Mouse (Mus musculus) forebrain, embryonic 16.5 days (tissue): Measurements from ENCODE around the gene Leng8. TPM values are rescaled to one million over a fixed set of nuclear protein-coding genes. Genes with fewer than 3 reads are reported as not detected.
"Not testable (repeated sequence)": the region's sequence is repeated elsewhere in the genome, so short reads cannot be mapped to it uniquely, and the experiment has no call there.

ENCODE experiments used
- ATAC-seq: fragments of 200-750 bp; cut with Nextera tagmentation; 2 replicates; pipeline ENCODE4 v1.8.0; 2017; ENCODE audit warnings: mild to moderate bottlenecking, moderate library complexity
- H3K27ac ChIP-seq: fragments of 300-500 bp; sonication (generic); 2 replicates; pipeline ENCODE4 v1.5.1; 2014; ENCODE audit warnings: low read length, control low read depth
- H3K27me3 ChIP-seq: fragments of 300-500 bp; sonication (generic); replicated peaks from 2 replicates; pipeline ENCODE4 v1.6.1; 2014; ENCODE audit warnings: low read length; ENCODE audit not compliant: control insufficient read depth, insufficient read depth
- H3K36me3 ChIP-seq: fragments of 300-500 bp; sonication (generic); 2 replicates; pipeline ENCODE4 v1.6.1; 2014; ENCODE audit not compliant: control insufficient read depth, insufficient read depth
- H3K4me1 ChIP-seq: fragments of 300-500 bp; sonication (generic); replicated peaks from 2 replicates; pipeline ENCODE4 v1.6.1; 2014; ENCODE audit warnings: low read length; ENCODE audit not compliant: control insufficient read depth, insufficient read depth
- H3K4me2 ChIP-seq: fragments of 300-500 bp; sonication (generic); 2 replicates; pipeline ENCODE4 v1.6.1; 2014; ENCODE audit warnings: mild to moderate bottlenecking, low read length, control low read depth
- H3K4me3 ChIP-seq: fragments of 300-500 bp; sonication (generic); replicated peaks from 2 replicates; pipeline ENCODE4 v1.5.1; 2014; ENCODE audit warnings: mild to moderate bottlenecking, low read length, control low read depth
- H3K9ac ChIP-seq: fragments of 300-500 bp; sonication (generic); replicated peaks from 2 replicates; pipeline ENCODE4 v1.6.1; 2014; ENCODE audit warnings: low read depth, low read length, control low read depth
- H3K9me3 ChIP-seq: fragments of 300-500 bp; sonication (generic); 2 replicates; pipeline ENCODE4 v1.6.1; 2016; ENCODE audit warnings: low read length; ENCODE audit not compliant: control insufficient read depth
- WGBS: fragments of 180-500 bp; shearing (Covaris S2); extraction: QIAGEN DNeasy Blood & Tissue Kit; methylation state at CpG from one replicate; pipeline ENCODE4 v1.1.7; 2014; 5-methylcytosine and 5-hydroxymethylcytosine counted together
- polyA plus RNA-seq: library from polyadenylated mRNA; unstranded; fragments of >200 nt; fragmentation: Nextera tagmentation; extraction: Ambion mirVana; gene quantifications from 2 replicates; pipeline ENCODE4 v1.2.1, GENCODE M21; 2015

Leng8 gene
- polyA plus RNA-seq, 1 experiment from 2014 or later: 95.7 TPM

GRCm38 (mm10) chr7:4150059-4150541 is 13.3 kb downstream of the Leng8 start, which contains the start of gene Leng9:
TSS of gene Leng9 (minus strand) at chr7:4150374.
- Histone ChIP-seq H3K4me3 (peak within 1 kb of the TSS; percentile 74), H3K4me2 (peak within 1 kb of the TSS; percentile 75), H3K9me3 (no peaks in the 10 kb centered on the region), H3K27me3 (peaks cover 11% of the 10 kb centered on the region), H3K4me1 (peaks cover 22% of the 10 kb centered on the region), H3K36me3 (peaks cover 17% of the 10 kb centered on the region), H3K27ac (peak within 1 kb of the TSS; percentile 93), H3K9ac (peak within 1 kb of the TSS; percentile 89)
- peak; percentile 19 for ATAC-seq
- under 1% methylated on average over 14 of the region's 14 CpGs for WGBS

GRCm38 (mm10) chr7:4150811-4151221 is 14.0 kb downstream of the Leng8 start:
- Histone ChIP-seq H3K4me2 (peak overlapping the region; percentile 75), H3K9me3 (no peaks in the 10 kb centered on the region), H3K27ac (no peak overlapping the region), H3K36me3 (peaks cover 10% of the 10 kb centered on the region), H3K27me3 (peaks cover 11% of the 10 kb centered on the region), H3K4me3 (peak overlapping the region; percentile 74), H3K9ac (peak overlapping the region; percentile 5; the same call in 1 of the 2 replicates), H3K4me1 (peaks cover 22% of the 10 kb centered on the region)
- peak; percentile 16; the same call in 1 of the 2 replicates for ATAC-seq
- WGBS: 4% methylated on average over 14 of the region's 14 CpGs

- H3K9ac ChIP-seq: no peak overlapping the region
- H3K27ac ChIP-seq: no peak overlapping the region
- peaks cover 11% of the 10 kb centered on the region for H3K27me3 ChIP-seq
- no peak for ATAC-seq
- H3K4me1 ChIP-seq: peaks cover 22% of the 10 kb centered on the region
- H3K4me2 ChIP-seq: peak overlapping the region; percentile 75
- H3K36me3 ChIP-seq: peaks cover 6% of the 10 kb centered on the region; the same call in 1 of the 2 replicates
- peak overlapping the region; percentile 74 for H3K4me3 ChIP-seq
- no peaks in the 10 kb centered on the region for H3K9me3 ChIP-seq
- WGBS: 13% methylated on average over 22 of the region's 22 CpGs
These were observed 14.4 kb downstream of the Leng8 start for GRCm38 (mm10) chr7:4151241-4151640.

DNA sequence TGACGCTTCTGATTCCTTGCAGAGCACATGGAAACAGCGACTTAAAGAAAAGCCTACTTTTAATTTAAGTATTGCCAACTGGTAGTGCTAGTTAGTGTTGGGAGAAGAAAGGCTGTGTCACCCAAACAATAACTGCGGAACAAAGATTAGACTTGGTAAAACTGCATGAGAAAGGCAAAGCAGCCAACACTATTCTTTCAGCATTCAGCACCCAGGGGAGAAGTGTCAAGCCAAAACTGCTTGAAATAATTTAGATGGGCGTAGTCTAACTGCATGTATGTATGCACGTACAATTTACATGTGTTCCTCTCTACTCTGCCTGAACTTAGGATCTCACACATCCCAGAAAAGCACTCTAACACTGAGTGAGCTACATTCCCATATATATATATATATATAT is 17.5 kb downstream of the Leng8 start:
- Histone ChIP-seq H3K27ac (no peak overlapping the region), H3K27me3 (peaks cover 11% of the 10 kb centered on the region), H3K4me3 (no peak overlapping the region), H3K9me3 (no peaks in the 10 kb centered on the region), H3K9ac (no peak overlapping the region), H3K4me2 (no peak overlapping the region), H3K4me1 (peaks cover 12% of the 10 kb centered on the region), H3K36me3 (no peaks in the 10 kb centered on the region)
- 75% methylated on average over 5 of the region's 5 CpGs for WGBS
- no peak for ATAC-seq

DNA sequence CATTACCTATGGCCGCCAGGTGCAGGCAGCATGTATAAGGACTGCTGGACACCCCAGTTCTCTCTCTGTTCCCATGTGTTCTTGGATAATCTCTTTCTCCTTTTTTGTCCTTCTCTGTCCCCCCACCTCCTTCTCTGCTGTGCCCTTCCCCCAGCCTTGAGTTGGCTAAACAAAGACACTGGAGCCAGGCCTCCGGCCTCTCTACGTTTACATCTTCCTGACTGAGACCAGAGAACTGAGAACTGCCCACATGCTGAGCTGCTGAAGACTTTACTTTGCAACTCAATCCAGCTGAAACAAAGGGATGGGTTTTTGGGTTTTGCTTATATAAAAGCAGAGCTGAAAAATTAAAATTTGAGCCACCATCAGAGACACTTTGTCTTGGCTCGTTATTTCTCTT is 18.1 kb downstream of the Leng8 start:
- no peak for ATAC-seq
- Histone ChIP-seq H3K36me3 (no peaks in the 10 kb centered on the region), H3K27ac (no peak overlapping the region), H3K9ac (no peak overlapping the region), H3K27me3 (peaks cover 11% of the 10 kb centered on the region), H3K9me3 (no peaks in the 10 kb centered on the region), H3K4me2 (no peak overlapping the region), H3K4me1 (peaks cover 12% of the 10 kb centered on the region), H3K4me3 (no peak overlapping the region)
- WGBS: 36% methylated on average over 4 of the region's 4 CpGs

DNA sequence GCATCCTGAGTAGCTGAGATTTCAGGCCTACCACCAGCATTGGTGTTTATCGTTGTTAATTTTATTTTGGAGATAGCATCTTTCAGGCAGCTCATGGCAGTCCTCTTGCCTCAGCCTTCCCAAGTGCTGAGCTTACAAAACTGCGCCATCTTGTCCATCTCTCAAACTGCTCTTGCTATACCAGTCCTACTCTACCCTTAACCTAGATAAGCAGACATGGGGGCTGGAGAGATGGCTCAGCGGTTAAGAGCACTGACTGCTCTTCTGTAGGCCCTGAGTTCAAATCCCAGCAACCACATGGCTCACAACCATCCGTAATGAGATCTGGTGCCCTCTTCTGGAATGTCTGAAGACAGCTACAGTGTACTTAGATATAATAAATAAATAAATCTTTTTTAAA is 24.8 kb downstream of the Leng8 start:
- not testable (repeated sequence) for H3K27me3 ChIP-seq, H3K4me3 ChIP-seq, ATAC-seq, H3K9me3 ChIP-seq, H3K36me3 ChIP-seq, H3K4me1 ChIP-seq, H3K4me2 ChIP-seq, H3K9ac ChIP-seq, H3K27ac ChIP-seq
- WGBS: 97% methylated on average over 4 of the region's 4 CpGs

GRCm38 (mm10) chr7:4163571-4164072 is 26.8 kb downstream of the Leng8 start:
- Histone ChIP-seq H3K9ac (peak overlapping the region; percentile 29), H3K27ac (no peak overlapping the region), H3K4me2 (peak overlapping the region; percentile 52), H3K4me1 (peaks cover 4% of the 10 kb centered on the region; the same call in 1 of the 2 replicates), H3K36me3 (no peaks in the 10 kb centered on the region), H3K27me3 (no peaks in the 10 kb centered on the region), H3K4me3 (peak overlapping the region; percentile 30), H3K9me3 (no peaks in the 10 kb centered on the region)
- 3% methylated on average over 11 of the region's 11 CpGs for WGBS
- no peak for ATAC-seq

GRCm38 (mm10) chr7:4164090-4164910 is 27.5 kb downstream of the Leng8 start, which contains the start of gene Cdc42ep5:
TSS of gene Cdc42ep5 (minus strand) at chr7:4164860.
- H3K4me3 ChIP-seq: peak within 1 kb of the TSS; percentile 30
- 1% methylated on average over 19 of the region's 20 CpGs for WGBS
- no peaks in the 10 kb centered on the region for H3K9me3 ChIP-seq
- peak; percentile 68; the same call in 1 of the 2 replicates for ATAC-seq
- H3K27me3 ChIP-seq: no peaks in the 10 kb centered on the region
- H3K36me3 ChIP-seq: no peaks in the 10 kb centered on the region
- H3K4me1 ChIP-seq: peaks cover 4% of the 10 kb centered on the region; the same call in 1 of the 2 replicates
- peak within 1 kb of the TSS; percentile 52 for H3K4me2 ChIP-seq
- H3K9ac ChIP-seq: peak within 1 kb of the TSS; percentile 29
- H3K27ac ChIP-seq: no peak within 1 kb of the TSS

- Histone ChIP-seq H3K4me2 (no peak overlapping the region), H3K4me3 (no peak overlapping the region), H3K27me3 (no peaks in the 10 kb centered on the region), H3K36me3 (no peaks in the 10 kb centered on the region), H3K9ac (no peak overlapping the region), H3K9me3 (no peaks in the 10 kb centered on the region), H3K4me1 (peaks cover 4% of the 10 kb centered on the region; the same call in 1 of the 2 replicates), H3K27ac (no peak overlapping the region)
- WGBS: 27% methylated on average over 3 of the region's 3 CpGs
- ATAC-seq: no peak
These were observed 28.4 kb downstream of the Leng8 start for GRCm38 (mm10) chr7:4165286-4165685.
